Mouse (Mus musculus) bone marrow macrophage, adult 2 months (primary cell): ENCODE measurements around the gene Ip6k1.

Source experiments
- CTCF ChIP-seq: IDR thresholded peaks from 2 replicates; pipeline ENCODE4 v1.5.1; 2012; ENCODE audit warnings: low read depth, mild to moderate bottlenecking, low read length, moderate library complexity
- POLR2A ChIP-seq: IDR thresholded peaks from 2 replicates; pipeline ENCODE4 v1.6.1; 2012; ENCODE audit warnings: mild to moderate bottlenecking, low read depth, low read length, borderline replicate concordance

- no peak for TF ChIP-seq CTCF
- no peak for TF ChIP-seq POLR2A
Observed at GRCm38 (mm10) chr9:107971690-107972541, 30.4 kb upstream of the Ip6k1 start.
